Mouse (Mus musculus) intestine, embryonic 16.5 days (tissue): Measurements from ENCODE around the gene B3gat1. TPM values are rescaled to one million over a fixed set of nuclear protein-coding genes. Genes with fewer than 3 reads are reported as not detected.

Experiments
- ATAC-seq: fragments of 200-750 bp; cut with Nextera tagmentation; 2 replicates; pipeline ENCODE4 v1.8.0; 2017; ENCODE audit warnings: moderate TSS enrichment, moderate library complexity
- H3K27ac ChIP-seq: fragments of 300-500 bp; sonication (generic); 2 replicates; pipeline ENCODE4 v1.5.1; 2014; ENCODE audit warnings: mild to moderate bottlenecking, low read length
- H3K27me3 ChIP-seq: fragments of 300-500 bp; sonication (generic); replicated peaks from 2 replicates; pipeline ENCODE4 v1.6.1; 2014; ENCODE audit warnings: low read length, control low read depth, mixed read lengths; ENCODE audit not compliant: control insufficient read depth, insufficient read depth
- H3K36me3 ChIP-seq: fragments of 300-500 bp; sonication (generic); 2 replicates; pipeline ENCODE4 v1.6.1; 2014; ENCODE audit warnings: low read length, control low read depth; ENCODE audit not compliant: control insufficient read depth, insufficient read depth
- H3K4me1 ChIP-seq: fragments of 300-500 bp; sonication (generic); 2 replicates; pipeline ENCODE4 v1.6.1; 2014; ENCODE audit warnings: low read length, control low read depth, mixed read lengths; ENCODE audit not compliant: control insufficient read depth, insufficient read depth
- H3K4me2 ChIP-seq: fragments of 300-500 bp; sonication (generic); 2 replicates; pipeline ENCODE4 v1.6.1; 2014; ENCODE audit warnings: low read depth, low read length, control low read depth
- H3K4me3 ChIP-seq: fragments of 300-500 bp; sonication (generic); 2 replicates; pipeline ENCODE4 v1.5.1; 2014; ENCODE audit warnings: mild to moderate bottlenecking, low read length
- H3K9ac ChIP-seq: fragments of 300-500 bp; sonication (generic); 2 replicates; pipeline ENCODE4 v1.6.1; 2014; ENCODE audit warnings: low read depth, low read length
- H3K9me3 ChIP-seq: fragments of 300-500 bp; sonication (generic); 2 replicates; pipeline ENCODE4 v1.6.1; 2016; ENCODE audit warnings: low read length, control low read depth; ENCODE audit not compliant: control insufficient read depth
- WGBS: fragments of 180-500 bp; shearing (Covaris S2); extraction: QIAGEN DNeasy Blood & Tissue Kit; methylation state at CpG from one replicate; pipeline ENCODE4 v1.1.7; 2014; 5-methylcytosine and 5-hydroxymethylcytosine counted together
- polyA plus RNA-seq: library from polyadenylated mRNA; unstranded; fragments of >200 nt; fragmentation: Nextera tagmentation; extraction: Ambion mirVana; gene quantifications from 2 replicates; pipeline ENCODE4 v1.2.1, GENCODE M21; 2015

B3gat1 gene
- 0.06 and 0.15 TPM in 2 replicates for polyA plus RNA-seq

GRCm38 (mm10) chr9:26733206-26733891 lies at the start of gene B3gat1:
B3gat1 (plus strand) TSS chr9:26733728.
- Histone ChIP-seq H3K9ac (0 out of 2 replicates have a peak within 1 kb of the TSS, but pooled peaks have one; percentile 25), H3K27ac (no peak within 1 kb of the TSS), H3K9me3 (no peaks in the 10 kb centered on the region), H3K27me3 (peaks cover 26% of the 10 kb centered on the region), H3K4me2 (peak within 1 kb of the TSS; percentile 71), H3K36me3 (no peaks in the 10 kb centered on the region), H3K4me3 (peak within 1 kb of the TSS; percentile 42), H3K4me1 (no peaks in the 10 kb centered on the region)
- peak; percentile 56; the same call in 1 of the 2 replicates for ATAC-seq
- WGBS: 1% methylated on average over 56 of the region's 65 CpGs

- Histone ChIP-seq H3K27ac (no peak overlapping the region), H3K27me3 (no peaks in the 10 kb centered on the region), H3K9ac (no peak overlapping the region), H3K4me2 (no peak overlapping the region), H3K36me3 (no peaks in the 10 kb centered on the region), H3K4me1 (no peaks in the 10 kb centered on the region), H3K4me3 (no peak overlapping the region), H3K9me3 (no peaks in the 10 kb centered on the region)
- WGBS: 66% methylated on average over 1 of the region's 1 CpGs
- no peak for ATAC-seq
These were observed 44.4 kb upstream of the B3gat1 start for GRCm38 (mm10) chr9:26689171-26689570.

GRCm38 (mm10) chr9:26689956-26690698 lies 43.4 kb upstream of the B3gat1 start:
- no peaks in the 10 kb centered on the region for H3K4me1 ChIP-seq
- H3K36me3 ChIP-seq: no peaks in the 10 kb centered on the region
- WGBS: 65% methylated on average over 7 of the region's 7 CpGs
- no peak overlapping the region for H3K4me3 ChIP-seq
- no peak for ATAC-seq
- H3K4me2 ChIP-seq: no peak overlapping the region
- H3K27ac ChIP-seq: no peak overlapping the region
- H3K27me3 ChIP-seq: no peaks in the 10 kb centered on the region
- H3K9ac ChIP-seq: no peak overlapping the region
- no peaks in the 10 kb centered on the region for H3K9me3 ChIP-seq

GRCm38 (mm10) chr9:26692641-26693040 lies 40.9 kb upstream of the B3gat1 start:
- Histone ChIP-seq H3K36me3 (no peaks in the 10 kb centered on the region), H3K4me1 (no peaks in the 10 kb centered on the region), H3K4me2 (no peak overlapping the region), H3K9ac (no peak overlapping the region), H3K4me3 (no peak overlapping the region), H3K9me3 (no peaks in the 10 kb centered on the region), H3K27ac (no peak overlapping the region), H3K27me3 (no peaks in the 10 kb centered on the region)
- WGBS: 72% methylated on average over 4 of the region's 4 CpGs
- ATAC-seq: no peak

- 81% methylated on average over 3 of the region's 3 CpGs for WGBS
- Histone ChIP-seq H3K36me3 (no peaks in the 10 kb centered on the region), H3K27ac (no peak overlapping the region), H3K9ac (no peak overlapping the region), H3K9me3 (no peaks in the 10 kb centered on the region), H3K27me3 (no peaks in the 10 kb centered on the region), H3K4me2 (no peak overlapping the region), H3K4me1 (no peaks in the 10 kb centered on the region), H3K4me3 (no peak overlapping the region)
- ATAC-seq: no peak
These were observed 38.9 kb upstream of the B3gat1 start for GRCm38 (mm10) chr9:26694656-26695055.

- WGBS: 80% methylated on average over 5 of the region's 5 CpGs
- Histone ChIP-seq H3K9me3 (no peaks in the 10 kb centered on the region), H3K4me2 (no peak overlapping the region), H3K4me3 (no peak overlapping the region), H3K4me1 (no peaks in the 10 kb centered on the region), H3K36me3 (no peaks in the 10 kb centered on the region), H3K9ac (no peak overlapping the region), H3K27ac (no peak overlapping the region), H3K27me3 (no peaks in the 10 kb centered on the region)
- no peak for ATAC-seq
These were observed 38.4 kb upstream of the B3gat1 start for GRCm38 (mm10) chr9:26695178-26695577.

- no peaks in the 10 kb centered on the region for H3K36me3 ChIP-seq
- 80% methylated on average over 2 of the region's 2 CpGs for WGBS
- H3K27ac ChIP-seq: no peak overlapping the region
- ATAC-seq: no peak
- H3K27me3 ChIP-seq: no peaks in the 10 kb centered on the region
- no peak overlapping the region for H3K9ac ChIP-seq
- H3K4me1 ChIP-seq: no peaks in the 10 kb centered on the region
- no peak overlapping the region for H3K4me2 ChIP-seq
- H3K9me3 ChIP-seq: no peaks in the 10 kb centered on the region
- H3K4me3 ChIP-seq: no peak overlapping the region
These were observed 35.2 kb upstream of the B3gat1 start for GRCm38 (mm10) chr9:26698286-26698685.

- no peak overlapping the region for H3K9ac ChIP-seq
- H3K27me3 ChIP-seq: no peaks in the 10 kb centered on the region
- no peak overlapping the region for H3K27ac ChIP-seq
- no peaks in the 10 kb centered on the region for H3K4me1 ChIP-seq
- 79% methylated on average over 2 of the region's 2 CpGs for whole genome bisulfite sequencing
- H3K9me3 ChIP-seq: no peaks in the 10 kb centered on the region
- ATAC-seq: no peak
- no peak overlapping the region for H3K4me3 ChIP-seq
- H3K4me2 ChIP-seq: no peak overlapping the region
- H3K36me3 ChIP-seq: no peaks in the 10 kb centered on the region
These were observed 33.2 kb upstream of the B3gat1 start for GRCm38 (mm10) chr9:26700329-26700728.

- no peaks in the 10 kb centered on the region for H3K9me3 ChIP-seq
- no peak overlapping the region for H3K27ac ChIP-seq
- H3K4me3 ChIP-seq: no peak overlapping the region
- H3K9ac ChIP-seq: no peak overlapping the region
- ATAC-seq: no peak
- no peaks in the 10 kb centered on the region for H3K4me1 ChIP-seq
- H3K36me3 ChIP-seq: no peaks in the 10 kb centered on the region
- WGBS: 59% methylated on average over 3 of the region's 3 CpGs
- no peak overlapping the region for H3K4me2 ChIP-seq
- no peaks in the 10 kb centered on the region for H3K27me3 ChIP-seq
These were observed 15.1 kb upstream of the B3gat1 start for GRCm38 (mm10) chr9:26718388-26718787.
